Mouse (Mus musculus) testis, postnatal 14 days (tissue): ENCODE measurements around the gene Gm45062.

ENCODE experiments used
- DNase-seq: peaks from one replicate; pipeline ENCODE4 v3.0.0; 2021; ENCODE audit warnings: low spot score

Gm45062 gene

GRCm38 (mm10) chr6:8416802-8417569 lies 157.7 kb downstream of the Gm45062 start:
- no peak for DNase-seq

GRCm38 (mm10) chr6:8419485-8420186 lies 160.4 kb downstream of the Gm45062 start:
- no peak for DNase-seq

DNA sequence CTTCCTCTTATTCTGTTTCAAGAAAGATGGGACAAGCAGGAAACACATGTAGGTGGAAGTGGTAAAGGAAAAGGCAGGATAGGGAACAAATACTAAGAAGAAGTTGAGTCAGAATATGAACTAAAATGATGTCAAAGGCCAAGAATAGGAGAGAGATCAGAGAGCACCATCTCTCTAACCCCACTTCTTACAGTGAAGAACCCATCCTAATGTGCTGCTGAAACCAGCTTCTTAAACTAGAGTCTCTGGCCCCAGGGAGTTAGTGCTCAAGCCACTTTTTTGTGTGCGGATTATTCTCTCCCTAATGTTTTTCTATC lies 160.9 kb downstream of the Gm45062 start:
- DNase-seq = no peak

- no peak for DNase-seq
Observed at GRCm38 (mm10) chr6:8421421-8421820, 162.2 kb downstream of the Gm45062 start.

DNA sequence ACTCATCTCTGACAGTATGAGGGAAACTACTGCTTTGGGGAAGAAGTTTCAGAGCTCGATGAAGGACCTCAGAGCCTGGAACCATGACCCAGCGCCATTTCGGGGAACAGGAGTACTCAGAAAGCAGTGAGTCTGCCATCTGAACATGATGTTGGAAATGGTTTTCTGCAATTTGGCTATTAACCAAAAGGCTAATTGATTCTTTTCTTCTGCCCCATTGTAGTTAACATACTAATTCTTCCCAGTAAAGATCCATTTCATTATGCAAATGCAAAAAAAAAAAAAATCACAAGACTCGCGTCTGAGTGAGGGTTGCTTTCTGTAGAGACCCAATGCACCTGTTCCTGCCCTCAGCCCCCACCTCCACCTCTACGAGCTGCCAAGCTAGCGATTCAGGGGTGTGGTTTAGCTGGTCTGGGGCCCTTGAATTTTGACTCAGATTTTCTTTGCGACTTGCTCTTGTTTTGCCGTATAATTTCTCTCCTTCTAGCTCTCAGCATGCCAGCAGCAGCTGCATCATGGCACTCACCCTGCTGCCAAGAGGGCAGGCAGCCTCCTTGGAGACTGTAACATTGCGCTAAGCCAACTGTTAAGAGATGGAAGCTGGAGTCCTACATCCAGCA lies 162.8 kb downstream of the Gm45062 start:
- DNase-seq = no peak

DNA sequence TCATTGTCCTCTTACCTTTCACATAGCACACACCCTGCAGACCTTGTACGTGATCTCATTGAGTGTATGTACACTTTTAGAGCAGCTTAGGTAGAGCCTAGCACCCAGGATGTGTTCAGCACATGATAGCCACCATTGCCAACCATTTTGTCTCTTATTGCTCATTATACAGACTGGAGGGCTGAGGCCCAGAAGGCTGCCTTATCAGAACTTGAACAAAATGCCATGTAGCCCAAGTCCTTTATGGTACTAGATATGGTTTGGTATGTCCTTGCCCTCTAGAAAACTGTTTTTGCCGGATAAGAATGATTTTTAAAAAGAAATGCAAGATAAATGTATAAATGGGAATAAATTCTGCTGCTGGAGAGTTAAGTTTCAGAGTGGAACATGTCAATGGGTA lies 163.9 kb downstream of the Gm45062 start:
- no peak for DNase-seq

DNA sequence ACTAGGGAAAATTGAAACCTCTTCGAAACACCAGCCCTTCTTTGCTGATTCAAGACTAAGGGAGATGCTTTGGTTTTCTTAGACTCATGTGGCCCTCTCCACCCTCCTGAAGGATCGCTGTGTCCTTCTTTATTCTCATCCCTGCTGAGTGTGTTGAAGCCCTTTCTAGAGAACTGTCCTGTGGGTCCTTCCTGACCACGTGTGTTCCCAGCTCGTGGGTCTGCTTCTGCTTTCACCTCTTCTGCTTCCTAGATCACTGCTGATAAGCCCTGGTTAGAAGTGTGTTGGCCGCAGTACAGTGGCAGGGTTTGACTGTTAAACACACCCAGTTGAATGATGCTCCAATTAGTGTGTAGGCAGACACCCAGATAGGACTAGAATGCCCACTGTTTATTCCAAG lies 168.4 kb downstream of the Gm45062 start:
- DNase-seq = no peak

DNA sequence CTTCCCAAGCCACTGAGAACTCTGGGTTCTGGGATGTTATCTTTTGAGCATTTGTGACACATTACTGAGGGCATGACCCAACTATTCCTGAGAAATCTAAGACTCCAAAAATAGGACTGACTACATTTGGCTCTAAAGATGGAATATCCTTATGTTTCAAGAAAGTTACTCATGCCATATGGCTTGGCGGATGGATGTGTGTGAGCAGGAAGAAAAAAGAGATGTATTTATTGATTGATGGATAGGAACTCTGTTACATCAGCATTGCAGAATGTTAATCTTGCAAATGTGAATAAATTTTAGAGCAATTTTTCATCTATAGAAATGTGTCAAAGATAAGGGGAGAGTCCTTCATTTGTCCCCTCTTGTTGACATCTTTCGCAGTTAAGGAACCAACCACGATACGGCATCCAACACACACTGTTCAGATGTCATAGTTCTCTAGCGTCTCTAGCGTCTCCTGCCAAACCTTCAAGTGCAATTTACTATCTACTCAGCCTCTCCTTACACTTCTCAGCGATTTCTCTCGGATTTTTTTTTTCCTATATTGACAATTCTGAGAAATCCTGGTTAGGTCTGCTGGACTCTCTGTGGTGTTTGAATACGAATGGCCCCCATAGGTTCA lies 171.5 kb downstream of the Gm45062 start:
- DNase-seq = no peak

DNA sequence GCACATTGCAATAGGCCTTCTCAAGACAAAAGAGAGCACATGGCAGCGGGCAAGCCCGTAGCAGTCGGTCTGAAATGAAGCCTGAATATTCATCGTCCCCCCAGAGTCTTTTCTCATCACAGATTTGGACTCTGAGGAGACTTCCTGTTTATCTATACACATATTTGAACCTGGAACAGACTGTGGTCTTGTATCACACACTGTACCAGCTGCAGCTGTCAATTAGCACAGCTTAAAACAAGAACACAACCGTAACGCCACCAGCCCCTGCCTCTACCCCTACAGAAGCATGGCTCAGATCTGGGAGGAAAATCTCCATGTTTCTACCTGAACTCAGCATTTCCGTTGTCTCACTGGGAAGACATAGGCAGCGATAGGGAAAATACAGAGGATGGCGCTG lies 173.9 kb downstream of the Gm45062 start:
- no peak for DNase-seq

- DNase-seq = no peak
Observed at GRCm38 (mm10) chr6:8437937-8438336, 178.7 kb downstream of the Gm45062 start.

GRCm38 (mm10) chr6:8441814-8442213 lies 182.6 kb downstream of the Gm45062 start:
- no peak for DNase-seq

GRCm38 (mm10) chr6:8446786-8447185 lies 187.5 kb downstream of the Gm45062 start:
- no peak for DNase-seq

DNA sequence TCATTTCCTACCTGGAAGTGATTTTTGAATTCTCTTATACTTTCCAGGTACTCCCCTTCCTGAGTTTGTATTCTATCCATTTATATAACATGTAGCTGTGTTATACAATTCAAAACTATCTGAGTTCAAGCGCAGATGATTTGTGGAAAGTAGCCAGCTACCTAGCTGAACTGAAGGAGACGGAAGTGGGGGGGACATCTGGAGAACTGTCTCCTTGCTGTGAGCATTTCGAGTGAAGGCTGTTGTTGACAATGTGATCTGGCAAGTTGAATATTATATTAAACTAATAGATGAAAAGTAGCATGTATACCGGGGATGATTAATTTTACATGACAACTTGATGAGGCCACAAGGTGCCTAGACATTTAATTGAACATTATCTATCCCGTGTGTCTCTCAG lies 196.3 kb downstream of the Gm45062 start:
- DNase-seq = no peak

DNA sequence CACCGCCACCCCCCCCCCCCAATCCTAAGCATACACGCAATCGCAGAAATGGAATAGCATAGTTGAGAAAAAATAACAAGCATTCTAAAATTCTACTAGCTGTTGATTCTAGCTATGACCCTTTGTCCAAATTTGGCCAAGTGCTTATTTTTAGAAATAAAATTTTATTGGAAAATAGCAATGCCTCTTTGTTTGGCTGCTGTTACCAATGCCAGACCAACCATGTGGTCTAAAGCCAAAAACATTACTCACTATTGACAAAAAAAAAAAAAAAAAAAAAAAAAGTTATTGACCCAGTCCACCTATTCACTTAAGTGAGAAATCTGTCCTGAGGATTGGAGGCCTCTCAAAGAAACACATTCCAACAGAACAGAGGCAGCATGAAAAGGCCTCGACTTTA lies 199.3 kb downstream of the Gm45062 start:
- no peak for DNase-seq

- DNase-seq = no peak
Observed at GRCm38 (mm10) chr6:8462447-8462846, 203.2 kb downstream of the Gm45062 start.

DNA sequence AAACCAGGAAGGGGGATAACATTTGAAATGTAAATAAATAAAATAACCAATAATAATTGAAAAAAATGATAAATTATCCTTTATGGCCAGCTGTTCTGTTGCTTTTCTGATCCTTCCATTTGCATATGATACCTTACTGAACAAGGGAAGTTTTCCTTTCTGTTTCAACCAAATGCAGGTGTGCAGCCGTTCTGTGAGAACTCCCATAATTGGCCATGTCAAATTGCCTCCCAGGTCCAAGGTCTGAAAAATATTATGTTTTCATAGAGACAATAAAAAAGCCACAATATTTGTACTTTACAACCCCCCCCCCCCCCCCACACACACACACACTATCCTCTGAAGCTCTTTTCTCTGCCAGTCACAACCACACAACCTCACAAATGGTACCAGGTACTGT lies 206.1 kb downstream of the Gm45062 start:
- DNase-seq = no peak

DNA sequence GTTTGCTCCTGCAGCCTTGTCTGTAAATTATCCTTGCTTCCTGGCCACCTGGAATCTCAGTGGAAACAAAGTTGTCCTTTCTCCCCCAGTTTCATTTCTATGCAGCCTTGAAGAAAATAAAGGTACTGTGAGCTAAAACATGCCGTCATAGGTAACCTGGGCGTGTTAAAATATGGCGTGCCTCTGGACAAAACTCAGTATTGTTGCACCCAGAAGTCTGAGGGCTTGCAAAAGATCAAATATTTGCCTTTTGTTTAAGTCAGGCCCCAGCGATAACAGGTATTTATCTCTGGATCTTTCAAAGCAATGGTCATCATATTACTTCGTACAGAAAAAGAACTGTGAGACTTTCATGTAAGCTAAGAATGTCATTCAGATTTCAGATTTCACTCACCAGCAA lies 206.7 kb downstream of the Gm45062 start:
- DNase-seq = no peak

GRCm38 (mm10) chr6:8467667-8468337 lies 208.6 kb downstream of the Gm45062 start:
- DNase-seq = no peak

DNA sequence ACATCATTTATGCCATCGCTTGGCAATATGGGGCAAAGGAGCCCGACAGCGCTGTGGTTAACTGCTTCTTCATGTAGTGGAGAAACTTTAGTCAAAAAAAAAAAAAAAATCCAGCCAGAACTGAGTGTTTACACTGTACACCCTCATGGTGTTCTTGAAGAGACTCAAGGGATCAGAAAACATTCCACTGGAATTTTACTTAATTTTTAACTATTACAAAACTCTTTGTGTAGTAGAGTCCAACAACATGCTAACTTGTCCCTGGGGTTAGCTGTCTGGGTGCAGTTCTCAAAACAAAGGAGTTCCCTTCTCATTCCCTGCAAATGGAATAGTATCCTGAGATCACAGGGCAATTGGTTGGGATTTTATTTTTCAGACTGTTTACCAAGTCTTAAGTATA lies 210.7 kb downstream of the Gm45062 start:
- DNase-seq = no peak

- DNase-seq = no peak
Observed at GRCm38 (mm10) chr6:8472125-8472524, 212.9 kb downstream of the Gm45062 start.

- DNase-seq = no peak
Observed at GRCm38 (mm10) chr6:8472915-8473314, 213.7 kb downstream of the Gm45062 start.

DNA sequence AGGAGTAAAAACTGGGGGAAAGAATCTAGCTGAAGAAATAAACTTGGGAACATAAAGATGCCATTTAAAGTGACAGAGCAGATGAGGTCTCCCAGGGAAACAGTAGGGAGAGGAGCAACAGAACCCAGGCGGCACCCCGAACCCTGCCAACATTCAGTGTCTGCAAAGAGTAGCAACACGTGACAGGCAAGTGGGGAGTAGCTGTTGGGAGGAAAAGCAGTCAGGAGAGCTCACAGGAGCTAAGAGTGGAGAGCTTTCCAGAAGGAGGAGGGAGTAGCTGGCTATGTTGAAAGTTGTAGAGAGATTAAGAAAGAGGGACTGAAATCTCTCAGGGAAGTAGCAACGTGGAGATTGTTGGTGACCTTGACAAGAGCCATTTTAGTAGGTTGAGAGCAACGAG lies 214.2 kb downstream of the Gm45062 start:
- peak; percentile 69 for DNase-seq
